Mouse (Mus musculus) heart, postnatal 10 days (tissue): ENCODE measurements around the gene Cenpa. TPM values are rescaled to one million over a fixed set of nuclear protein-coding genes. Genes with fewer than 3 reads are reported as not detected.

ENCODE experiments used
- DNase-seq, 2 experiments: peaks; one replicate each; pipeline ENCODE4 v3.0.0; 2021
- intact Hi-C: fragments of 180-260 bp; cut with DNase I; formaldehyde crosslinking; loops from one replicate; pipeline ENCODE4 v1.15.1; 2025
- microRNA-seq, 2 experiments: library from miRNA; unstranded; fragments of <30 nt; microRNA quantifications; one replicate each; pipeline ENCODE4 v1.2.0; 2022
- total RNA-seq, 2 experiments: library from RNA; stranded (reverse); gene quantifications; 2 replicates each; pipeline ENCODE4 v1.2.3; 2021

Gene Cenpa
- total RNA-seq, 2 experiments from 2014 or later = 85.5 to 86.1 TPM

DNA sequence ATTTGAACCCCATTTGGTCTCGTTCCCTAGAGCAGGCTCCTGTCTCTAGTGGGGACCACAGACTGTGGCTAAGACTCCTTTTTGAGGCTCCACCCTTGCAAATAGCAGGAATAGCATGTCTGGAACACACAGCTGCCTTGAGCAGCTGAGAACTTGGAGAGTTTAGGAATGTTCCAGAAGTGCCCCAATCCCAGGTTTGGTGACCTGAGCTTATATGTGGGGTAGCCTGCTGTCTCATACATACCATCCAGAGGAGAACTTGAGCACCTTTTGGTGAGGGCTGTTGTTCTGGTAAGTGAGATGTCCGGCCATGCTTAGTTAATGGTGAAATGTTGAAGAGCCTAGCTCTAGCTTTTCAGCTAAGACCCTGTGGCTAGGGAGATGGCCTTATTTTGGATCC, 49.7 kb downstream of the Cenpa start:
- intact Hi-C loops = no loop called here

GRCm38 (mm10) chr5:30717506-30717905, 50.9 kb downstream of the Cenpa start:
- intact Hi-C loops = no loop called here

More for the DNA sequence above, 49.7 kb downstream of the Cenpa start:
- no peak for DNase-seq

GRCm38 (mm10) chr5:30717991-30718703, 51.6 kb downstream of the Cenpa start:
- intact Hi-C loops = no loop called here
- DNase-seq = no peak

More at GRCm38 (mm10) chr5:30717506-30717905, 50.9 kb downstream of the Cenpa start:
- no peak for DNase-seq

- DNase-seq = no peak
- intact Hi-C loops = no loop called here
These were observed 55.4 kb downstream of the Cenpa start for GRCm38 (mm10) chr5:30721935-30722334.

Small RNA genes within 50 kb of the gene (microRNA-seq; reads per million reads assigned to microRNA genes)
- 0 to 0.35 reads per million in 2 experiments for gene Mir5625

Other genes with a start within 250 kb of the Cenpa start
- under 1 TPM in 1 of 2 experiments, not detected in 1; 0.02 TPM for gene Otof, start 204.8 kb upstream of the Cenpa start, total RNA-seq
- not detected for gene 1700001C02Rik, start 200.7 kb upstream of the Cenpa start, total RNA-seq
- not detected for gene Cib4, start 120.9 kb upstream of the Cenpa start, total RNA-seq
- gene Kcnk3, start 78.6 kb upstream of the Cenpa start, total RNA-seq = 100 to 1,000 TPM; 159 to 183 TPM
- 10 to 100 TPM; 42.1 to 45.4 TPM for gene Slc35f6, start 18.8 kb upstream of the Cenpa start, total RNA-seq
- under 1 TPM; 0.77 to 0.87 TPM for gene Dpysl5, start 44.8 kb downstream of the Cenpa start, total RNA-seq
- 10 to 100 TPM; 24.8 to 26.5 TPM for gene Mapre3, start 147.9 kb downstream of the Cenpa start, total RNA-seq
- gene Tmem214, start 201.2 kb downstream of the Cenpa start, total RNA-seq = 10 to 100 TPM; 48.9 TPM
- 1 to 10 TPM; 9.4 to 9.7 TPM for gene Agbl5, start 221.9 kb downstream of the Cenpa start, total RNA-seq
- 100 to 1,000 TPM; 162 to 178 TPM for gene Ost4, start 241.0 kb downstream of the Cenpa start, total RNA-seq
- gene Emilin1, start 246.6 kb downstream of the Cenpa start, total RNA-seq = 10 to 100 TPM; 68.4 to 76.3 TPM